Mouse (Mus musculus) adrenal gland, adult 10 weeks (tissue): ENCODE results near the gene Elf3. TPM values are rescaled to one million over a fixed set of nuclear protein-coding genes. Genes with fewer than 3 reads are reported as not detected.

ENCODE experiments used
- polyA plus RNA-seq: library from polyadenylated mRNA; stranded (reverse); fragments of 350-450 nt; fragmentation: Illumina TruSeq; extraction: RNeasy Lipid Tissue Mini Kit (QIAGEN cat#74804); gene quantifications from one replicate; pipeline ENCODE4 v1.2.3, GENCODE M21; 2014; ENCODE audit warnings: low read depth, low replicate concordance

Gene Elf3
- polyA plus RNA-seq, result not detected

DNA sequence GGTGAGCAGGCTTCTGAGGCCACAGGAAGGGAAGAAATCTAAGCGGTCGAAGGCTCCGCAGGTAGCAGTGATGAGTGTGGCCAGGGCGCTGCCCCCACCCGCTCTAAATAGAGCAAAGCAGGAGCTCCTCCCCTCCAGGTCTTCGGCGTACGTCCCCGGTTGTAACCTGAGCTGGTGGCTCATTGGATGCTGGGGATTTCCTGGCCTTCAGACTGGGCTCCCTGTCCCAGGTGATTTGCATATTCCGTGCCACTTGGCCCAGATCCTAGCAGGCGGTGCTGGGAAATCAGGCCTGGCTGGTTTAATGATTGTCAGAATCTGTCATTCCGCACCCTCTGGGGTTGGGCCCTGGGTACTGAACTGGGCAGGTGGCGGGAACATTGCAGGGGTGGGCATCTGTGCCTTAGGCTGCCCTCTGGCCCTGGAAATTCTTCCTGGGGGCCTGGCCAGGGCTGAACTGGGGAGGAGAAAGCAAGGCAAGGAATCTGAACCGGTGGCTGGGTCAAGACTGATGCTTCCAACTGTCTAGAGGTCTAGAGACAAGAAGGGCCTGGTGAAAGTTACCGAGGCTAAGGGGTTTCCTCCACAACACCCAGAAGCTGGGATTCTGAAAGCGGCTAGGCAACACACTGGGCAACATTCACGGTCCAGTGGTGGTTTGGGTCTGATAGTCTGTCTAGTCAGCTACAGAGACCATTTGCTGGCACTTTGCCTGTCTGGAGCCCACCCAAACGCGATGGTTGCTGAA is at the start of gene Elf3:
Elf3 (minus strand) TSS at position 189 of the 748 bp plus-strand sequence.

DNA sequence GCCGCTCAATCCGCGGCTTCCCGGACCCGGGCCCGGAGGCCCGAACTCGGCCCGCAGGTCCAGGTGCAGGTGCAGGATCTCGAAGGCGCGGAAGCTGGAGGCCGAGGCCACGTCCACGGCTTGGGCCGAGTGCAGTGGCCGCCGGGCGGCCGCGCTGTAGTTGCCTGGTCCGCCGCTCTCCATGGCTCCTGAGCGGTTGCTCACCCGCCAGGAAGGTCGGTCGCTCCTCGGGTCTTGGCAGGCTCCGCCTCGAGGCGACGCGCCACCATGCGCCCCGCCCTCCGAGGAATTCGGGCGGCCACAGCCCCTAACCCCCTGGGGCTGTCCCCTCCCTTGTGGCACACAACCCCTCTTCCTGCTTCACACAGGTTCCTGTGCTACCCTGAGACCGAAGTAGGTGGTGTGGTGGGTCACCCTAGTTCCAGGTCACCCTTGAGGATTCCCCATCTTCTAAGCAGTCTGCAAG is 25.5 kb upstream of the Elf3 start, which contains the start of gene Rnpep:
Rnpep (minus strand) TSS at position 259 of the 466 bp plus-strand sequence.

Other genes starting within 250 kb of the Elf3 start
- gene Lgr6, start 153.3 kb downstream of the Elf3 start, polyA plus RNA-seq, result 1.3 TPM
- gene Ptpn7, start 125.9 kb downstream of the Elf3 start, polyA plus RNA-seq, result 0.41 TPM
- gene Arl8a, start 111.7 kb downstream of the Elf3 start, polyA plus RNA-seq, result 24.3 TPM
- gene Gpr37l1, start 90.9 kb downstream of the Elf3 start, polyA plus RNA-seq, result 0.23 TPM
- gene Rnpep, start 25.5 kb upstream of the Elf3 start, polyA plus RNA-seq, result 17.1 TPM
- gene Timm17a, start 55.2 kb upstream of the Elf3 start, polyA plus RNA-seq, result 27.0 TPM
- gene Lmod1, start 66.2 kb upstream of the Elf3 start, polyA plus RNA-seq, result 0.82 TPM
- gene Shisa4, start 116.7 kb upstream of the Elf3 start, polyA plus RNA-seq, result 0.99 TPM
- 32.4 TPM for gene Ipo9, start 171.9 kb upstream of the Elf3 start, polyA plus RNA-seq